Mouse (Mus musculus) midbrain, embryonic 10.5 days (tissue): Measurements from ENCODE around the gene Sfmbt1. TPM values are rescaled to one million over a fixed set of nuclear protein-coding genes. Genes with fewer than 3 reads are reported as not detected.
A peak's percentile ranks its signal among the peaks of the same experiment; 100 is the strongest.

Experiments
- DNase-seq: peaks from one replicate; pipeline ENCODE4 v3.0.0-alpha.2; 2017; ENCODE audit warnings: low spot score
- H3K27ac ChIP-seq: fragments of 300-500 bp; sonication (generic); replicated peaks from 2 replicates; pipeline ENCODE4 v1.5.1; 2016; ENCODE audit warnings: mild to moderate bottlenecking
- H3K27me3 ChIP-seq: fragments of 300-500 bp; sonication (generic); 2 replicates; pipeline ENCODE4 v1.6.1; 2016; ENCODE audit warnings: low read depth, mild to moderate bottlenecking; ENCODE audit not compliant: poor library complexity, severe bottlenecking
- H3K36me3 ChIP-seq: fragments of 300-500 bp; sonication (generic); 2 replicates; pipeline ENCODE4 v1.6.1; 2016; ENCODE audit warnings: mild to moderate bottlenecking, moderate library complexity
- H3K4me1 ChIP-seq: fragments of 300-500 bp; sonication (generic); 2 replicates; pipeline ENCODE4 v1.6.1; 2016
- H3K4me3 ChIP-seq: fragments of 300-500 bp; sonication (generic); 2 replicates; pipeline ENCODE4 v1.5.1; 2016; ENCODE audit warnings: mild to moderate bottlenecking, moderate library complexity
- H3K9me3 ChIP-seq: fragments of 300-500 bp; sonication (generic); replicated peaks from 2 replicates; pipeline ENCODE4 v1.6.1; 2016; ENCODE audit warnings: mild to moderate bottlenecking
- WGBS: fragments of 180-500 bp; shearing (Covaris S2); methylation state at CpG from one replicate; pipeline ENCODE4 v1.1.7; 2016; 5-methylcytosine and 5-hydroxymethylcytosine counted together
- polyA plus RNA-seq: library from polyadenylated mRNA; unstranded; fragments of >200 nt; fragmentation: Nextera tagmentation; extraction: Ambion mirVana; gene quantifications from 2 replicates; pipeline ENCODE4 v1.2.1, GENCODE M21; 2016

Sfmbt1 gene
- polyA plus RNA-seq, 1 experiment from 2014 or later, result 22.6 TPM

DNA sequence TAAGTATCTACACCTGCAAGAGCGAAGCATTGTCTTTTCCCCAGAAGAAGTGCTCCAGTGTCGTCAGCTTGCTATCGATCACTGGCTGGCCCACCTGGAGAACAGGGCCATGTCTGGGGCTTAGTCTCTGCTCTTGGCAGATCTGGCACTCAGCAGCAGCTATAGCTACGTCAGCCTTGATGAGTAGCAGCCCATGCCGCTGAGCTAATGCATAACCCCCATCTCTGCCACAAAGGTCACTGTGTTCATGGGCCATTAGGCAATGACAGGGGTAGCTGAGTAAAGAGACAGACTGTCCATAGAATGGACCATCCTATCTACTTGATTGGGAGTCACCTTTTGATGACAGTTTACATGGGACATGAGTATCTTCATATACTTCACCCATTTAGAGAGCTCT, 135.9 kb downstream of the Sfmbt1 start:
- H3K4me1 ChIP-seq, result no peaks in the 10 kb centered on the region
- H3K4me3 ChIP-seq, result no peak overlapping the region
- no peak overlapping the region for H3K27ac ChIP-seq
- no peaks in the 10 kb centered on the region for H3K9me3 ChIP-seq
- H3K36me3 ChIP-seq, result 0 out of 2 replicates have a peak, but pooled peaks cover 3% of the 10 kb centered on the region
- DNase-seq, result no peak
- WGBS, result 95% methylated on average over 5 of the region's 5 CpGs
- H3K27me3 ChIP-seq, result no peaks in the 10 kb centered on the region

- no peaks in the 10 kb centered on the region for H3K9me3 ChIP-seq
- 91% methylated on average over 5 of the region's 5 CpGs for WGBS
- H3K36me3 ChIP-seq, result no peaks in the 10 kb centered on the region
- DNase-seq, result no peak
- H3K4me1 ChIP-seq, result no peaks in the 10 kb centered on the region
- no peaks in the 10 kb centered on the region for H3K27me3 ChIP-seq
- no peak overlapping the region for H3K27ac ChIP-seq
- no peak overlapping the region for H3K4me3 ChIP-seq
Observed at GRCm38 (mm10) chr14:30852325-30852724, 137.7 kb downstream of the Sfmbt1 start.

- no peak for DNase-seq
- 94% methylated on average over 3 of the region's 3 CpGs for WGBS
- Histone ChIP-seq H3K27ac (no peak overlapping the region), H3K9me3 (no peaks in the 10 kb centered on the region), H3K27me3 (no peaks in the 10 kb centered on the region), H3K36me3 (no peaks in the 10 kb centered on the region), H3K4me1 (no peaks in the 10 kb centered on the region), H3K4me3 (no peak overlapping the region)
Observed at GRCm38 (mm10) chr14:30855316-30855715, 140.7 kb downstream of the Sfmbt1 start.

DNA sequence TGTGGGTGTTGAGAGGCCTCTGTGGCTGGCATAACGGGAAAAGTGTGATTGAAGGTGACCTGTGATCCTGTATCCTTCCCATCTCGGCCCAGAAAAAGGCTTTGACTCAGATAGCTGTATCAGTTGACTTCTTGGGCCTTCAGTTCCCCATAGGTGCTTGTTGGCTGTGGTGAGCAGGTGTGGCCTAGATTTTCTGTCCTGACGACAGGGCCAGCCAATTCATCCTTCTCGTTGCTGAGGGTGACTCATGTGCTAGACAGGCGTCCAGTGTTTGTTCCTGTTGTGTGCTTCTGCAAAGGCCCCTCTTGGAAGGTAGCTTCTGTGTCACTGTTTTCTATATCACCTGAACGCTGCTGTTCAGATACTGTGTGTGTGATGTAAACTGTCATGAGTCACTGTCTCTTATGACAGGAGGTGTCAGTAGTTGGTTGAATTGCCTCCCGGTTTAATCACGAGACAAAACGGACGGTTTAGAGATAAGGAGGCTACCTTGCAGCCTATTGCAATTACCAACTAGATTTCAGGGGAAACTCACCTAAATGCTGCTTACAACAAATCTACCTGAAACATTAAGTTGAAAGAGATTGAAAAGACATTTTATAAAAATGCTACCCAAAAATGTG, 142.3 kb downstream of the Sfmbt1 start:
- Histone ChIP-seq H3K36me3 (no peaks in the 10 kb centered on the region), H3K27ac (no peak overlapping the region), H3K9me3 (no peaks in the 10 kb centered on the region), H3K27me3 (no peaks in the 10 kb centered on the region), H3K4me3 (no peak overlapping the region), H3K4me1 (no peaks in the 10 kb centered on the region)
- 92% methylated on average over 10 of the region's 10 CpGs for WGBS
- DNase-seq, result no peak

GRCm38 (mm10) chr14:30857990-30858389, 143.3 kb downstream of the Sfmbt1 start:
- no peak overlapping the region for H3K4me3 ChIP-seq

GRCm38 (mm10) chr14:30861421-30862125, 146.9 kb downstream of the Sfmbt1 start:
- Histone ChIP-seq H3K4me3 (no peak overlapping the region), H3K4me1 (no peaks in the 10 kb centered on the region), H3K27ac (no peak overlapping the region), H3K9me3 (no peaks in the 10 kb centered on the region), H3K36me3 (peaks cover 15% of the 10 kb centered on the region), H3K27me3 (no peaks in the 10 kb centered on the region)
- WGBS, result 82% methylated on average over 16 of the region's 16 CpGs
- no peak for DNase-seq

More at GRCm38 (mm10) chr14:30857990-30858389, 143.3 kb downstream of the Sfmbt1 start:
- Histone ChIP-seq H3K4me1 (no peaks in the 10 kb centered on the region), H3K27me3 (no peaks in the 10 kb centered on the region), H3K9me3 (no peaks in the 10 kb centered on the region), H3K27ac (no peak overlapping the region), H3K36me3 (no peaks in the 10 kb centered on the region)
- WGBS, result 83% methylated on average over 4 of the region's 4 CpGs
- no peak for DNase-seq

DNA sequence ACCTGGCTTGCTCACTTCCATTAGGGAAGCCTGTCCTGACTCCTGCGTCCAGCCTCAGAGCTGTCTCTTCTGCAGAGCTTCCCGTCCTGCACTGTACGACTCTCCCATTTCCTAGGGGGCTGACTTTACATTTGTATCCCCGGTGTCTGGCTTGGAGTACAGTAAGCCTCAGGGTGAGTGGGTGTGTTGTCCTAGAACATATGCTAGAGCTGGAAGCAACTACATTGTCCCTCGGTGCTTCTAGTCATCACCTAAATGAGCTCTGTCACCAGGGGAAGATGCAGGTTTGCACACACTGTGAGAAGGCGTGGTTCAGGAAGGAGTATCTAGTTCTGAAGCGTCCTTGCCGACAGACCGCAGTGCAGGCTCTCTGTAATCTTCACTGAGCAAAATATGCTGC, 147.7 kb downstream of the Sfmbt1 start:
- 93% methylated on average over 9 of the region's 9 CpGs for WGBS
- H3K27me3 ChIP-seq, result no peaks in the 10 kb centered on the region
- no peak for DNase-seq

GRCm38 (mm10) chr14:30865311-30865710, 150.7 kb downstream of the Sfmbt1 start:
- Histone ChIP-seq H3K9me3 (no peaks in the 10 kb centered on the region), H3K4me1 (no peaks in the 10 kb centered on the region), H3K27ac (no peak overlapping the region), H3K27me3 (no peaks in the 10 kb centered on the region), H3K36me3 (peaks cover 24% of the 10 kb centered on the region), H3K4me3 (no peak overlapping the region)
- WGBS, result 68% methylated on average over 3 of the region's 3 CpGs
- no peak for DNase-seq

More for the DNA sequence above, 147.7 kb downstream of the Sfmbt1 start:
- Histone ChIP-seq H3K4me1 (no peaks in the 10 kb centered on the region), H3K4me3 (no peak overlapping the region), H3K9me3 (no peaks in the 10 kb centered on the region), H3K36me3 (peaks cover 16% of the 10 kb centered on the region), H3K27ac (no peak overlapping the region)

- H3K27ac ChIP-seq, result no peak overlapping the region
- no peaks in the 10 kb centered on the region for H3K4me1 ChIP-seq
- peak; percentile 69 for DNase-seq
- no peaks in the 10 kb centered on the region for H3K9me3 ChIP-seq
- 42% methylated on average over 5 of the region's 5 CpGs for WGBS
- H3K36me3 ChIP-seq, result peaks cover 36% of the 10 kb centered on the region
- H3K4me3 ChIP-seq, result no peak overlapping the region
- H3K27me3 ChIP-seq, result no peaks in the 10 kb centered on the region
Observed at GRCm38 (mm10) chr14:30867042-30867441, 152.4 kb downstream of the Sfmbt1 start.

DNA sequence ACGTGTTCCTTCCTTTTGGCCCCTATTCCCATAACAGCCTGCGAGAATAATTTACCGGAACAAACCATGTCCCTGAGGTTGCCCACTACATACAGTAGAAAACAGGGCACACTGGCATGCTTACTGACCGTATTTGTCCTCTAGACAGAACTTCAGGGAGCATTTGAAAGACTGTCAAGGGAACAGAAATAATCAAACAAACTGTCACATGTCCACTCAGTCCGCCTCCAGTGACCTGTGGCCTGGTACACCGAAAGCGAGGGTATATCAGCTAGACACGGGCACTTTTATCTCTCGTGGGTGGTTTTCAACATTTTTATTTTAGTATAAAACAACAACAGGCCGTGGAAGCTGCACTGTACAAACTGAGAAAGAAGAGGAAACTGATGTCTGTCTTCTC, 154.2 kb downstream of the Sfmbt1 start:
- H3K27ac ChIP-seq, result no peak overlapping the region
- no peak overlapping the region for H3K4me3 ChIP-seq
- no peak for DNase-seq
- 93% methylated on average over 10 of the region's 10 CpGs for WGBS
- H3K4me1 ChIP-seq, result no peaks in the 10 kb centered on the region
- no peaks in the 10 kb centered on the region for H3K27me3 ChIP-seq
- no peaks in the 10 kb centered on the region for H3K9me3 ChIP-seq
- peaks cover 52% of the 10 kb centered on the region for H3K36me3 ChIP-seq

- H3K27ac ChIP-seq, result no peak overlapping the region
- H3K4me3 ChIP-seq, result no peak overlapping the region
- H3K36me3 ChIP-seq, result peaks cover 58% of the 10 kb centered on the region
- H3K9me3 ChIP-seq, result no peaks in the 10 kb centered on the region
- no peaks in the 10 kb centered on the region for H3K27me3 ChIP-seq
- 84% methylated on average over 8 of the region's 8 CpGs for WGBS
- no peaks in the 10 kb centered on the region for H3K4me1 ChIP-seq
- DNase-seq, result no peak
Observed at GRCm38 (mm10) chr14:30869391-30869801, 154.7 kb downstream of the Sfmbt1 start.

- Histone ChIP-seq H3K27ac (no peak overlapping the region), H3K4me1 (no peaks in the 10 kb centered on the region), H3K27me3 (no peaks in the 10 kb centered on the region), H3K4me3 (no peak overlapping the region), H3K9me3 (no peaks in the 10 kb centered on the region), H3K36me3 (peaks cover 59% of the 10 kb centered on the region)
- 93% methylated on average over 25 of the region's 25 CpGs for WGBS
- DNase-seq, result no peak
Observed at GRCm38 (mm10) chr14:30870206-30871147, 155.8 kb downstream of the Sfmbt1 start.
